Mouse (Mus musculus) Muller cell, postnatal 12 days (primary cell): Measurements from ENCODE around the gene 9330182L06Rik.
A peak's percentile ranks its signal among the peaks of the same experiment; 100 is the strongest.

Experiments used
- DNase-seq: peaks from one replicate; pipeline ENCODE4 v3.0.0-alpha.2; 2015; ENCODE audit errors: inconsistent ontology term

Gene 9330182L06Rik

DNA sequence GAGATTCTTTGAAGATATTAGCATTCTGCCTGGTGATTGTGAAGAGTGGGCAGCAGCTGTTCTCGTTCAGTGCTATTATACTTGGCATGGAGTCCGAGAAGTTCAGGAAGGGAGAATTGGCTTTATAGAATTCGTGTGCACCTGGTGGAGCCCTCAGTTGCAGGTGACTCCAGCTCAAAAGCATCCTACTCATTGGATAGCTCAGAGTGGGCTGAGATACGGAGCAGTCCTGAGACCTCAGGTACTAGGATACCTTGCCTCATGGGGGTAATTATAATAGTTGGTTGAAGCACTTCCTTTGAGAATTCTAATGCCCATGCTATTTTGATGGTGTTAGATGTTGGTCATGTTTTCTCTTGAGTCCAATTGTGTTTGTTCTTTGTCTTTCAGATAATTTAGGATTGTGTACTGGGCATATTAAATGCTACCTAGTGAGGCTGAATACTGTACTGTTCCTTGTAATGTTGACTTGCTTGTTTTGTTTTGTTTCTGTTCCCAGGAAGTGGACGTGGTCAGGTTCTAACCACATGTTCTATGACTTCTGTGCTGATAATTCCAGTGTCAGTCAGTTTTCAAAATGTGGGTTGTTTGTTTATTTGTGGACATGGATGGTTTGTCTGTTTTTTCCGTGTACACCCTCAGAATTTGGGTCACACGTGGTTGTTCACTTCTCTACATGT lies 96.2 kb downstream of the 9330182L06Rik start:
- DNase-seq: no peak

DNA sequence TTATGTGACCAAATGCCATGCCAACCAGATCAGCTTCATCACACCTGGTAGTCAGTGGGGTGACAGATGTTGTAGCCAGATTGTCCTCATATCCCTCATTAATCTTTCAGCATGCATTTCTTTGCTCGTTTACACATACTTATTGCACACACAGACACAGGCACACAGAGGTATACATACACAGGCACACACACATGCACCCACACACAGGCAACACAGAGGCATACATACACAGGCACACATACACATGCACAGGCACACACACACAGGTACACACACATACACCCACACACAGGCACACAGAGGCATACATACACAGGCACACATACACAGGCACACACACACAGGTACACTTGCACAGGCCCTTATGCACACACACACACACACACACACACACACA lies 99.0 kb downstream of the 9330182L06Rik start:
- DNase-seq: no peak

DNA sequence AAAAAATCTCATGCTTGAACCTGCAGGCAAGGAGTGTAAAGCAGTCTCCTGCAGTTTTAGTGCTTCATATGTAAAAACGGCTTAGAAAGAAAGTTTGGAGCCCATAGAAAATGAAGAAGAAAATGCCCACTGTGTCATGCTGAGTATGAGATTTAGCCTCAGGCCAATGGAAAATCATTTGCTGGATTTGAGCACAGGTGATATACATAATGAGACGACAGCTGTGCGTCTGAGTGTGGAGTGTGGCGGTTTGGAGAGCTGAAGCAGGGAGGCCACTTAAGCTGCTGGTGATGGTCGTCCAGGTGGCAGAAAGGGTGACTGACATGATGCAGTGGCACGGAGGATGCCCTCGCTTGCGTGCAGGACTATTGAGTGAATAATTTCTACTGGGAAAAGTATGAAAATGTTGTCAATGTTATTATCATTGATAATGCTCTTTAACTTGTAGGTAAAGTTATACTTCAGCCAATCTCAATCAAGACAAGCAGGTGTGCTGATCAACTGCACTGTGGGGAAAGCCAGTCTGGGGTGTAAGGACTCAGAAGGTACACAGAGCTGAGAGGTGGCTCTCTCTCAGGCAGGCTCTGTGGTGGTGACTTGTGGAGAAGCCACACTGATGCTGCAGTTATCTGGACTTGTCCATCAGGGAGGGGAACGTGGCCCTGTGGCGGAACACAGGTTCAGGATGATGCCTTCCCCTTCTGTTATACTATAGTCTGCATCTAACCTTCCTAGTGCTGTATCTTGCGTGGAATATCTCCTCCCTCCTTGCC lies 102.2 kb downstream of the 9330182L06Rik start:
- no peak for DNase-seq

DNA sequence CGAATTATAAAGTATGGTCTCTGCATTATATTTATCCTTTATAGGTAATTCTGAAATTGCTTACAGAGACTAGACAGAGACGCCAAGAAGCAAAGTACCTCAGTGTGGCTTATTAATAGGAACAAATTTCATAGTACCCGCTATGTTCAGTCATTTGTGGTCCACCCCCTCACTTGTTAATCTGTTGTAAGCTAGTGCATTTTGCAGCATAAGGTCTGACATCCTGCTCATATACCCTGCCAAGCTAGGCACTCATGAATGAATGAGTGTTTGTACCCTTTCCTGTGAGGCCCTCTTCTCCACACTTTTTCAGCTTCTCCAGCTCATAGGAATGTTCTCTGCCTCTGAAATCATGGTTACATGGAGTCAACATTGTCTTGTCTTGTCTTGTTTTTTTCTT lies 105.2 kb downstream of the 9330182L06Rik start:
- DNase-seq: no peak

DNA sequence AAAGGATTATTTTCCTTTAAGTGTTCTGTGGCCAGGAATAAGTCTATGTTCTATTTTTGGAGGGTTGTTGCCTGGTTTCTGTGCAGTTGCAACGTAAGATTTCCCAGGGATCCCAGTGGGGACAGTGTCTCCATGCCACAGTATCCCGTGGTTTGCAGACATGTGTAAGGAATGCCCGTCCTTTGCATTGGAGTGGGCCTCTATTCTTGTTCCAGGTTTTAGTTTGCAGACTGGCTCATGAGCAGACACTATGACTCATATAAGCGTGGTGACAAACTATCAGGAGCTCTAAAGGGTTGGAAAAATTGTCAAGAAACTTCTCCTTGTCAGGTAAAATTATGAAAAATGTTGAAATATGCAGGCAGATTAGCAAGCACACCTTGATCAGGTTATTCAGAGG lies 107.4 kb downstream of the 9330182L06Rik start:
- no peak for DNase-seq

DNA sequence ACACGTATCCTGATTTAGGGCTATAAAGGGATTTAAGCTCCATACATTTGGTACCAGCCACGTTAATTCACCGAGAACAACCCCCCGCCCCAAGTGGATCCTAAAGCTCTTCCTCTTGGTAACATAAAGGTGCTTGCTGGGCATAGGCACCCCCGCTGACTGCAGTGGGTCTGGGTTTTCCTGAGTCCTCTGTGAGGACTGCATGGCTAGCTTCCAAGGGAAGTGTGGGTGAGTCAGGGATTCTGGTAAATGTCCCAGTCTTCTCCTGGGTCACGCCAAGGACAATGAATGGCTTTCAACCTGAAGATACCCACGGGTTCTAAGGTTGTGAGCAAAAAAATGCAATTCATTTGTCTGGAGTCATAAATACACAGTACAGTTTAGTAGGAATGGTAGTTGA lies 124.0 kb downstream of the 9330182L06Rik start:
- peak; percentile 63 for DNase-seq

DNA sequence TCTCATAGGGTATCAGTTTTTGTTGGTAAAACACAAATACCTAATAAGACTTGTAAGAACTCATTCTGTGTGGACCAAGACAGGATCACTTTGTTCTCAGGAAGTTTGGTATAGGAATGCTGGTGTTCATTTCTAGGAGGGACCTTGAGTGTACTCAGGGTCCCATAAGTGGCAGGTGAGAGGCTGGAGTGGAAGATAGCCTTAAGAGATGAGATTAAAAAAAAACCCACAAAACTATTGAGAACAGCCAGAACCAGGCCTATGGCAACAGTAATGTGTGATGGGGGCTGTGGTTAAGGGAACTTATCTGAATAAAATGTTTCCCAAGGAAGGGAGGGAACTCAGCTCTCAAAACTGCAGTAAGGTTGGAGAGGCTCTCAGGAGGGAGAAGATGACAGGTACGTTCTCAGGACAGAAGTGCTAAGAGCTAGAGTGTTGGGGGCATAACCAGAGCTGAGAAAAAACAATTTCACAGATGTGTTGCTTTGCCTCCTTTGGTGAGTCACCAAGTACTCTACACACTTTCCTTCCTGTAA lies 126.0 kb downstream of the 9330182L06Rik start:
- DNase-seq: no peak

DNA sequence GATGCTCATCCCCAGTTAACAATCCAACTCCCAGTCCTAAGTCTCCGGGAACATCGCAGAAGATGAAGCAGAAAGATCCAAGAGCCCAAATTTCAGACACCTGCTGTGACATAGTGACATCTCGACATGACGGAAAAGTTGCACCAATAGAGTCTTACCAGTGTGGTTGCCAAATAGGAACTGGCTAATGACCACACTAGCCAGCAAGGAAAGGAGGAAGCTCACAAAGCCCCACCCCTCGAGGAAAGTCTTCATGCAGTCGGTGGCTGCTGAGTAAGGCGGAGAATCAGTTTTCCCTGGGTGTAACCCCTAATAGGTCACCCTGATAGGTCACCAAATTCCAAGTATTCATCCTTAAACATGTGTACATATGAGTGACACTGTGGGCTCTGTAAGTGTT lies 151.2 kb downstream of the 9330182L06Rik start:
- DNase-seq: no peak

DNA sequence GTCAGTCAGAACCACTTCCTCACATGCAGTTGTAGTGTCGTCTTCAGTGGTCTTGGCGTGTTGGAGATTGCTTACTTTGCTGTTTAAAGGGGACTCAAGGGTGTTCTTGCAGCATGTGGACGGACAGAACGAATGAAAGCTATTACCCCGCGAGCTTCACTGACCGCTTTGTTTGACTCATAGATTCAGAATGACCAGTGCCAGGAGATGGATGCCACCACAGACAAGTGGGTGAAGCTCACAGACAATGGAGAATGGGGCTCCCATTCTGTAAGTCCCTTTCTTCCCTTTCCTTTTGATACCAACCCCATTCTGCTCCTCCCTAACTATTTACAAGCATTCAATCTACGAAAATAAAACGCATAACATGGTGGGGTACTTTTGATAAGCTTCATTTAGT lies 151.9 kb downstream of the 9330182L06Rik start:
- DNase-seq: peak; percentile 1

DNA sequence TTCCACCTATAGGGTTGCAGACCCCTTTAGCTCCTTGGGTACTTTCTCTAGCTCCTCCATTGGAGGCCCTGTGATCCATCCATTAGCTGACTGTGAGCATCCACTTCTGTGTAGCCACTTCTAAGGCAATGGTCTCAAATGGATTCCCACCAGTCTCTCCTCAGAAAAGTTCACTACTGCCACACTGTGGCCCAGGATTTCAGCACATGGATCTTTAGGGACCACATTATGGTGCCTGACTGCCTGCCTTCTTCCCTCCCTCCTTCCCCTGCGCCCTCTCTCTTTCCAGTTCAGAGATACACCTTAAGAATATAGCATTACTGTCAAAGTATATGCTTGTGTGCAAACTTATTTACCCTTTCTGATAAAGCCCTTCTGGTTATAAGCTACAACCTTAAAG lies 154.0 kb downstream of the 9330182L06Rik start:
- DNase-seq: peak; percentile 22

DNA sequence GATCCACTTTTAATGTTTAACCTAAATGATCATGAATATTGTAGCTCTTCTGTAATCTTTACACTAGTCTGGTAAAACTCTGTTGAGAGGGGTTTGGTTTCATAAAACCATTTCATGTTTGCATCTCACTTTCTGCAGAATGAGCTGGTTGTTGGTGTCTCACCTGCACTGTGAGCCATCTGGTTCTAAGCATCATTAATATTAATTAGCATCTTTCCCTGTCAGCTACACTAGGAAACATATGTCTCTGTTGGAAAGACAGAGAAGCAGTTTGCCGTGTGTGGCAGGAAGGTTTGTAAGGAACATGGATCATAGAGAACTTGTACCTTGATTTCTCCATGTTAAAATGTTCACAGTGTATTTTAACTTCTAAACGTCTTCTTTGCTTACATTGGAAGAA lies 158.5 kb downstream of the 9330182L06Rik start:
- DNase-seq: no peak

DNA sequence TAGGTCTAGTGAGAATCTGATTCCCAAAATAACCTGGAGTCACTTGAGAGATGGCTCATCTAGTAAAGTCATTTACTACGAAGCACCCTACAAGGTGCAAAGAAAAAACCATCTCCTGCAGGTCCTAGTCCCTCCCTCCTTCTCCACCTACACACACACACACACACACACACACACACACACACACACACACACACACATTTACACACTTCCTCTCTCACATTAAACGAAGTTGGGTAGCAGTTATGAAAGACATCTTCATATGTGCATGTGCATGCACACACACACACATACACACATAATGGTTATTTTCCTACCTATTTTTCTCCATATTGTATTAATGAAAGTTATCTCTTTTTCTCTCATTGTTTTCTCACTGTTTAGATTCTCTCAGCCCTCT lies 161.2 kb downstream of the 9330182L06Rik start:
- DNase-seq: no peak

DNA sequence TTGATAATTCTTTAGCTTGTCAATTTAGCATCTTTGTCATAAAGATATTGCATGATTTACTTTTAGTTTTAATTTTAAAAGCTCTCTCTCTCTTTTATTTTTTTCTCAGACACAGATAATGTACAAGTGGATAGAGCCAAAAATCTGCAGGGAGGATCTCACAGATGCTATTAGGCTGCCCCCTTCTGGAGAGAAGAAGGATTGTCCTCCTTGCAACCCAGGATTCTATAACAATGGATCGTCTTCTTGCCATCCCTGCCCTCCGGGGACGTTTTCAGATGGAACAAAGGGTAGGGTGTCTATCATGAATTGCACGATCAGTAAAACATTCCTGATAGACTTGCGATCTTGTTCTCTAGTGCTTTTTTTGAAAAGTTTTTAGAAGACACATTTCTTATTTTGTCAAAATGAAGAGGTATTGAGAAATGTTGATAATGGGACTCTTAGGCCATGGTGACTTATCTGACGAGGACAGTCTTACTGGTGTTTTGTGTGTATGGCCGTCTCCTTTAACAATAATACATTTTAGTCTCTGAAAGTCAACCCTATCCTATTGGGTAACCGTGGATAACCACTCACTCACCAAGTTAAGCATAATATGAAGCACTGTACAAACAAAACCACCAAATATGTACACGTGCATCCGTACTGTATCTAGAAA lies 161.8 kb downstream of the 9330182L06Rik start:
- peak; percentile 59 for DNase-seq

DNA sequence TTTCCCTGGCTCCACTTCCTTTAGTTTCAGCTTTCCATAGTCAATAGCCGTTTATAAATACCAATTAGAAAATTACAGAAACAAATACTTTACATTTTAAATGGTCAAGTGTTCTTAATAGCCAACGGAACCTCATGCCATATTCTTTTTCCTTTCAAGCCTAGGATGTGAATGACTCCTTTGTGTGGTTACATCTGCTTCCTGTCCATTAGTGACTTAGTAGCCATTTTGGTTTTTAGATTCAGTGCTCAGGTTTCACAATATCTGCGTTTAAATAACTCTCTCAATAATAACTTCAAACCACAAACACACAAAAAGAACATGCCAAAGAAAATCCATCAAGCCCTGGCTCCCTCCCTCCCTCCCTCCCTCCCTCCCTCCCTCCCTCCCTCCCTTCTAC lies 162.8 kb downstream of the 9330182L06Rik start:
- no peak for DNase-seq

DNA sequence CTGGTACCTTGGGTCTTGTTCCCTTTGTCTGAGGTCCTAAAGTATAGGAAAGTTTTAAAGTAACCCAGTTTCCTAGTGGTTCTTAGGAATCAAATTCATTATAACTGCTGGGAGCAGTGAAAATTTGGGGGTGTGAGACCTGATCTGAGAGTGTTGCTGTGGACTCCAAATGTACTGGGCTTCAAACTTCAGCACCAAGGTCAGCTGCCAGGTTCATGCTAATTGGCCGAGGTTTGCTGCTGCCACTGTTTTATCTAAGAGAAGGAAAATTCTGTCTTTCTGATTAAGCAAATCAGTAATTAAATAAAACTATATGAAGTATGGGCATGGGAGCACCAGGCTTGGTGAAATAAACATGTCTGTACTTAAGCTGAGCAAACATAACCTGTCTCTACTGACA lies 180.2 kb downstream of the 9330182L06Rik start:
- DNase-seq: peak; percentile 17

DNA sequence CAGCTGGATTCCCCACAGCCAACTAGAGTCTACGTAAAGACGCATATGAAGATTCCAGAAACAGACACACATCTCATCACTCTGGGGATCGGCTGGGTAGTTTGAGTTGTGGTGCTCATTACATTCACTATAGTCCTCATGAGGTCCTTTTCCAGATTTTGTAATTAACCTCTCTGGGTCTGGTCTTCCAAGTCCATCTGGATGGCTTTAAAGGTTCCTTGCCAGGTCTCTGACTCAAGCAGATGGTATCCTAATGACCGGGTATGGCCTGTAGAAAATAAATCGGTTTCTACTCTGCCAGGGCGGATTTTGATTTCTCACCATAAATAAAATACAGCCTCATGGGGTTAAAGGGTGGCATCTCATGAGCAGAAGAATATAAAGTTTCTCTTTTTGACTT lies 183.0 kb downstream of the 9330182L06Rik start:
- DNase-seq: peak; percentile 12

DNA sequence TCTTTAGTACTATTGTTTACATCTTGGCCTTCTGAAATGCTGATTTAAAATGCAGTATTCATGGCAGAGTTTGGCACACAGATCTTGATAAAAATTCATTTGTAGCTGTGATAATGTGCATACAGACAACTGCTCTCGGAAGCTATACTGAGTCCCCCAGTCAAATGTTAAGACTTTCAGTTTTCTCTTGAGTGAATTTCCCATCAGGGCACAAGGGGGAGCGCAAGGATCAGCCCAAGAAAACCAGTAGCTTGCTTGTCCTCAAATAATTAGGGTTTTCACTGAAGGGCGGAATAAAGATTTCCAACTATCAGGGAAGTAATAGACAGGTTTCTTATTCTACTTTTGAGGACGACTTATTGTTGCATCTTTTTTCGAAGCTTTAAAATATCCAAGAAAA lies 183.7 kb downstream of the 9330182L06Rik start:
- peak; percentile 48 for DNase-seq

DNA sequence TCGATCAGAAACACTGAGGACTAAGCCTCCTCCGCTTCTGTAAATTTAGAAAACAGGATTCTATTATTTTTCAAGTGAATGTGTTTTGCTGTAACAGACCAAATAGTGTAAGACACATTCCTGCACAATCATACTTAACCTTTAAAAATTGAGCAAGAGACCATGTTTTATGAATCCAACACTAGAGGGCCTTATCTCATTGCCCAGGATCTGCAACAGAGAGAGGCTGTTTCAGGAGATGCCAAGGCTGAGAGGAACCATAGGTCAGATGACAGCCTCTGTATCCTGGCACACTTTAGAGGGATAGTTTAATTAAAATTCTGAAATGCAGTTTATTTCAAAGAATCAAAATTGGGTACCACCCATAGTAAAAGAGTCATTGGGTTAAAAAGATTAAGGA lies 187.4 kb downstream of the 9330182L06Rik start:
- no peak for DNase-seq

DNA sequence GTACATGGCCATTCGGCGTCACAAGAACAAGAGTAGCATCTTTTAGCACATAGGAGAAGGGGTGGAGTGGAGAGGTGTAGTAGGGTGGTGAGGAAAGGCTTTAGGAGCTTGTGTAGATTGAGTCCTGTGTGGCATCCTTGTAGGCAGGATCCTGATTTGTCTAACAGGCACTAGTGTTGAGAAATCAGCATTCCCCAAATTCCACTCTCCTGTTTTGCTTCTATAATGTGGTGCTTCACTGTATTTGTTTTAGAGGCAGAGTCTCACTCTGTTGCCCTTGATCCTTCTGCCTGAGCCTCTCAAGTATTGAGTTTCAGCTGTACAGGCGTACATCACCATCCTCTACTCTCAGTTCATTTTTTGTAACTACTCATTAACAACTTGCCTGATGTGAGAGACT lies 211.7 kb downstream of the 9330182L06Rik start:
- no peak for DNase-seq

DNA sequence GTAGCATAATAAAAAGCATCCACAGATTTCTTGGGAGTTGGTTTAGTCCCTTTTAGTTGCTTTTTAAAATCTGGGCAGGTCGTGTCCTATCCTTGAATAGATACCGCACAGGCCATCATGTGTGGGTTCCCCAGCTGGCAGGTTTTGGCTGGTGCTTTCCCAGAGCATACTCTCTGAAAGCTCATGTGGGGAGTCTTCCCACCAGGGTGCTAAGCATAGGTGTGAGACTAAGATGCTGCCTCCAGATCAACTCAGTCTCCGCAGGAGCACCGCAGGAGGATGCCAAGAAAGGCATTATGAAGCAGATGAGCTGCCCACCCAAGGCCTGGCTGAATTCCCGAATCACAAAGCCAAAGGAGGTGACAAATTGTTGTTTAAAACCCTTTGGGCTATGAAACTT lies 229.5 kb downstream of the 9330182L06Rik start:
- DNase-seq: no peak

DNA sequence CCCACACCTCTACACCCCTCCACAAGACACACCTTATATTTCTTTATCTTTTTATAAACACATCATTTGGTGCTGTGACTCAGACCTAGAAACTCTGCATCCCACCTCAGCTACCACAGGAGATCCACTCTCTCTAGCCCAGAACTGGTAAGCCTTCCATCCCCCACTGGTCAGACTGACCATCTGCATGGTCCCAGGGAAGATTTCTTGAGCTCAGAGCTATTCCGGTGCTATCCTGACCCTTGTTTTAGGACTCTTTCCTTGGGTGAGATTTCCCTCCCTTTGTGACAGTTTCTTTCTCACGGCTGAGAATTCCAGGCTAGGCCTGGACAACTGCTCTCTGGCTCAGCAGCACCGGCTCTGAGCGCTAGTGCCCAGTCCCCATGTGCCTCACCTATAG lies 231.3 kb downstream of the 9330182L06Rik start:
- DNase-seq: no peak

DNA sequence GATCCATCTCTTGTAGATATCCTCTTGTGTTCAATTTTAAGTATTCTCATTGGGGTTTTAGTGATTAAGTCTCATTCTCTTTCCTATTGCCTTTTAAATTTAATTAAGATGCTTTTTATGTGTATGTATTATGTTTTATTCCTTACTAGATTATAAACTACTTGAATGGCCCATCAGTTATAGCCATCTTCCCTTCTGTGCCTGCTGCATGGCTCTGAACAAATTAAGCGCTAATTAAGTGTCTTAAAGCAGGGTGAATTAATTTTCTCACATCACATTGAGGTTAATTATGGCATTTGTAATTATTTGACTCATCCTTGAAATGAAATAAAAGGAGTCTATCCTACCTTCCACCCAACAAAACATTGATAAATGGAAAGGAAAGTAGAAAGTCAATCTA lies 245.1 kb downstream of the 9330182L06Rik start:
- DNase-seq: no peak

DNA sequence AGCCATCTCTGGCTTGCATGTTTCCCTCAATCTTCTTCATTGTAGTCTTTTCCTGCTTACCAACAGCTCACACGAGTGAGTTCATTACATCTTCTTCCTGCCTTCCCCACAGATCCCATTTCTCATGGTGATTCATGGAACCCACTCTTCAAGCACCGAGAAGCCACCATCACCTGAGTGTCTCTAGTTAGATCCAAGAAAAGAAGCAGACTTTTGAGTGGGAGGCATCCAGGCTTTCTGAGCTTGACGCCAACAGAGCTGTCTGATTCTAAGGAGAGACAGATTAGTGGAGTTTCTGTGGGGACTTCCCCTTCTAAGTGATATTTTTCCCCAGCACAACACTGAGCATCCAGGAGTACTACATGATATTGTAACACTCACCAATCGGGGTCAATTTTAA lies 259.6 kb downstream of the 9330182L06Rik start:
- no peak for DNase-seq
